Mouse (Mus musculus) frontal cortex, postnatal 14 days (tissue): ENCODE measurements at regions not wholly inside any gene's neighbourhood (a gene's known extent, or its start where the extent isn't known, plus 50 kb on each side); places are given as distances from the start of the nearest gene placed in this dataset.
A peak's percentile ranks its signal among the peaks of the same experiment; 100 is the strongest.

Source experiments
- DNase-seq, 2 experiments: peaks; one replicate each; pipeline ENCODE4 v3.0.0; 2022; ENCODE audit warnings: low spot score in 2 of 2

DNA sequence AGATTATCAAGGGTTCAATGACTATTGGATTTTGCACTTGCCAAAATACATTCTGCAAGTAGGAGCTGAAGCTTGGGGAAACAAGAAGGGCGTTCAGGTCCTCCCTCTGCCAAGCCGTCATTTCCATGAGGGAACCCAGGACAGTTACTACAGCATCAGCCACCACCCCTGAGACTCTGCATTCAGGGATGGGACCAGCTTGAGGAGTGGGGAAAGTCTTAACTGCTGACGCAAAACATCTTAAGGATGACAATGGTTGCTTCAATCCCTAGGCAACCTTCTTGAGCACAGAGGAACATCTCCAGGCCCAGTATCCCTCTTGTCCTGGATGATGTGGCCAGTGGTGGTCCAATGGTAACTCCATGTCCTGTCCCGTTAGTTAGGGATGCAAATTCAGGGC lies 137.2 kb upstream of the Noct start:
- no peak for DNase-seq

DNA sequence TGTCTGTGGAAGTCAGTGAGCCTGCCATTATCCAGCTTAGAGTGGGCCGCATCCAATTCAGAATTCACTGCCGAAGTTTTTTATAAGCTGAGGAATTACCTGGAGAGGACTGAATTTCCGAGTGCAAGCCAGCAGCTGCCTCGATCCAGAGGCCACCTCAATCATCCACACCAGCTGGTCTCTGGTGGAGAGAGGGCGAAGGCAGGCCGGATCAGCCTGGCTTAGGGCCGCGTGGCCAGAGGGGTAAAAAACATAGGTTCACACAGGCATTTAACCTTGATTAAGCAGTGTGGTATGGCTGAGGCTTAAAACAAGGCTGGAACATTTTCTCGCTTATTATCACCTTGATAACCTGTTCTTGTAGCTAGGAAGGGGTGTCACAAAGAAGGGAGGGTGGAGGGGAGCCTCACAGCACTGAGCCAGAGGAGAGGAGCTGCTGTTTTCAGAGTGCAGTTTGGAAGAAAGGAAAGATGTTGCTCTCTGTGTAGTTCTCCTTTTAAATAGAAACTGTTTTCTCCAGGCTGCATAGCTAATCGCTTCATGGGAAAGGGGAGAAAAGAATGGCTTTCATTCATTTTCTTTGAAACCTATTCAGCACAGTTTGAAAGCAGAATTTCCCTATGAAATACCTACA lies 135.1 kb upstream of the Noct start:
- DNase-seq: no peak

DNA sequence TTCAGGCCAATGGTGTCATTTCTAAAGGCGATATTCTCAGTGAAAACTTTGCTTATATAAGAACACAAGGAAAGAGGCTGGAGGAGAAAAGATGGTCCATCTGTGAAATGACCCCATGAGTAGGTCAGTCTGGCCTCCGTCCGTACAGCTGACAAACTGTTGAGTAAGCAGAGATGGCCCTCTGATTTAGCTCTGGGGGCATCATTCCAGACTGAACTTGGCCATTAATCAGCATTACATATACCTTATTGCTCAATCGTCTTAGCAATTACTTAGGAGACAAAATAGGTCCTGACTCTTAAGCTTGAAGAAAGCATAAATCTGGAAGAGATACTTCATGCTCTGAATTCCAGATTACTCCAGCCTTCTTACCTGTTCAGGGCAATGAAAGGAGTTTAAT lies 132.8 kb upstream of the Noct start:
- no peak for DNase-seq

DNA sequence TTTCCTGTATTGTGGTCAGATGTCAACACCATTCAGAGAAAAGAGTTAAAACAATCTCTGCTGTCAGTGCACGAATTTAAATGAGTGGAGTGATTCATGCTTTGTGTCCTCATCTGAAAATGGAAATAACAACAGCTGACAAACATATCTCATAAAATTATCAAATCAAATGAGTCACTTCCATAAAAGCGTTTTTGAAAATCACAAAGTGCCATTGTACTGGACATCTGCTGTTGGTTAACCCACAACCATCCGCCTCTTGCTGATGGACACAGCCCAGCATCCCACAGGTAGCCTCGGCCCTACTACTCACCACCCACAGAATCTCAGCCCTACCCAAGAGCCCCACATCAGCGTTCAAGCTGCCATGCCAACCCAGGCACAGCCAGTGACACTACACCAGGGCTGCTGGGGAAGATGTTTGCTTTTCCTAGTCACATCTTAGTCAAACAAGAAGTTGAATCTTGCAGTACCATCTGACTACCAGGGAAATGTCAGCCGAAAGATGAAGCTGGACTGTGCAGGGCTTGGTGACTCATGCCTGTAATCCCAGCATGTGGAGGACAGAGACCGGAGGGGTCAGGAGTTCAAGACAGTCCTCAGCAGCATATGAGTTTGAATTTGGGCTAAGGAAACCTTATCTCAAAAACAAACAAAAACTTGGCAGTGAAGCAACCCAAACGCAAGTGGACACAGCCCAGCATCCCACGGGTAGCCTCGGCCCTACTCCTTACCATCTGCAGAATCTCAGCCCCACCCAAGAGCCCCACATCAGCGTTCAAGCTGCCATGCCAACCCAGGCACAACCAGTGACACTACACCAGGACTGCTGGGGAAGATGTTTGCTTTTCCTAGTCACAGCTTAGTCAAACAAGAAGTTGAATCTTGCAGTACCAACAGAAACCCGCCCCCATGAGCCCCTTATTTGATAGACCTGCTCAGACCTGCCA lies 131.9 kb upstream of the Noct start:
- no peak for DNase-seq

DNA sequence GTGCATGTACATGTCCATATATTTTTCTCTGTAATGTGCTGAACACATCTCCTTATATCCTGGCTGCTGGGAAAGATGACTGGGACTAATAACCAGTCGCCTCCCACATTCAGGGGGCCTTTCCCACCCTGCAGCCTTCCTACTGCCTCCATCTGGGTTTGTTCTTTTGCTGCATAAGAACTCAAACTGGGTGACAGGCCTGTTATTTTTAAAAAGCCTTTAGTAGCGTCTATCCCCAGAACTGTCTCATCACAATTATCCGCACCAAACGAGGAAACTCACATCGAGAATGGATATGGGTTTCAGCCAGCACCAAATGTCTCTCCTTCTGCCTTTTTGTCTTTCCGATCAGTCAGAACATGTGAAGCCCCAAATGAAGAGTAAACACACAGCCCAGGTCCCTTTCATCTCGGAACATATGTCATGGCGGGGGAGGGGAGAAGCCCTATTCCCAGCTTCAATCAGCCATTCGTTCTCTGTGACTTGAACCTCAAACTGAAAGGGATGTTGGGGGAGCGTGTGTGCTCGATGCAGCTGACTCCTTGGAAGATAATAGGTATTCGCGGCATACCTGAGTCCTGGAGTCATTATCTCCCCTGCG lies 128.3 kb upstream of the Noct start:
- peak; percentile 53 to 61 for DNase-seq

DNA sequence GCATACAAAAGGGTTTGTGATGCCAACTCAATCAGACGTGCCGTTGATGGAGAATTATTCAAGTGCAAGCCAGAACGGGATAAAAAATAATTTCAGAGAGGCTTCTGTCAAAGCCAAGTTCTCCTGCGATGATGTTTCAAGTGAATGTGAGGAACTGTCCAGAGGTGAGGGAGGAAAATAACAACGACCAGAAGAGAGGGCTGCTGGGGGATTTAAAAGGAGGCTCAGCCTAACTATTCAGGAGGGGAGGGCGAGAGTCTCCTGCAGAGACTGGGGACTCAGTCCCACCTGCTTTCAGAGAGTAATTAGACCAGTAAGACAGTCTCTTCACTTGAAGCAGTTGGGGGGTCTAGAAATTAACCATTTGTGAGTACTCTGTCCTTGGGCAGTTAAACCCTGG lies 127.7 kb upstream of the Noct start:
- DNase-seq: no peak

DNA sequence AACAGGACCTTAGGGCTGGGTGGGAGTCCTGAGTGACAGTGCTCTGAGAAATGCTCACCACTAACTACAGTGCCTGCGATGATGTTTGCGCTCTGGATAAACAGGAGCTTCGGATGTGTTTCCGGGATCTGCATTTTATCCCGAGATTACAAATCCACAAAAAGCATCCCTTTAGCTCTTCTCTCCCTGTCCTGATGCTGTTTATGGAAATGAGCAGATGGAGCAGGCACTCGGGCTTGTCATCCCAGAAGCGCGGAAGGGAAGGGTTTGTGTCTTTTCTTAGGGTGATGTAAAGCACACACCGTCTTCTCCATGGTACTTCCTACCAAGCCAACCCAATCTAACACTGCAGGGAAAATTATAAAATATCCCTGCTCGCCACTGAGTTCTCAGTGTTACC lies 126.9 kb upstream of the Noct start:
- peak in 1 of 2 experiments; percentile 39 for DNase-seq

DNA sequence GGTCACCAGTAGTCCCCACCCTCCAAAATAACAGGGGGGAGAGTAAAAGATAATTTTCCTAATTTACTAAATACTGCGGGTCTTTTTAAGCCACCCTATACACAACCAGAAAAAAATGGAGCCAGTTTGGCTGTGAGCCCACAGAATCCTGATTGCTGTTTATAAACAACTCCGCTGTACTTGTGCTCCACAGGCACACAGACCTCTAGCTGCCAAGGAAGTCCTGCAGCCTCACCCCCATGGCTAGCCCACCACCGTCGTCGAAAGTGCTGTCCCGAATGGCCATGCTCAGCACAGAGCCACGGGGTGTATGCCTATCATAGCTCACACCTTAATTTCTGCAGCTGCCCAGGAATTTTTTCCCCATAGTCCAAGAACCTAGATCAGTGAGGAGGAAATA lies 124.3 kb upstream of the Noct start:
- DNase-seq: no peak

DNA sequence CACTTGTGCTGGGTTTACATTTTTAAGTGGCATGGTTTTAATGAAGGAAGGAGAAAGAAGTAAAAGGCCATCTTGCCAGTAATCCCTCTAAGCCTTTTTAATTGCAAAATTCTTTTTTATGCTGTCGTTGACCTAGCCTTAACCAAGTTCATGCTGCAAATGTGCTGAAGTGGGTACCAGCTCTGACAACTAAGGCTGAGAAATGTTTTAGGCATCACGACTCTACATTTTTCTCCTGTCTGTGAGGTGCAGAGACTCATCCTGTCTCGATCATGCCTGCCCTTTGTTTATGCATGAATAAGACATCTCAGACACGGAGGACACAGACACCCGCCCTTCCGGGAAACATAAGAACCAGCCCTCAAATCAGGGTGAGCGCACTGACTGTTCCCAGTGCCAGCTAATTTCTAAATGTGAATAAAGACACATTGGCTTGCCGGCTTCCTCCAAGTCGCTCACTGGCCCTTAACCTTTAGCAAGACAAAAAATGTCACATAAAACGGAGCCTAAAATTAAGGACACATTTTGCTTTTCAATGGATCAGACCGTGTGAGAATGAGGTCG lies 115.5 kb upstream of the Noct start:
- no peak for DNase-seq

DNA sequence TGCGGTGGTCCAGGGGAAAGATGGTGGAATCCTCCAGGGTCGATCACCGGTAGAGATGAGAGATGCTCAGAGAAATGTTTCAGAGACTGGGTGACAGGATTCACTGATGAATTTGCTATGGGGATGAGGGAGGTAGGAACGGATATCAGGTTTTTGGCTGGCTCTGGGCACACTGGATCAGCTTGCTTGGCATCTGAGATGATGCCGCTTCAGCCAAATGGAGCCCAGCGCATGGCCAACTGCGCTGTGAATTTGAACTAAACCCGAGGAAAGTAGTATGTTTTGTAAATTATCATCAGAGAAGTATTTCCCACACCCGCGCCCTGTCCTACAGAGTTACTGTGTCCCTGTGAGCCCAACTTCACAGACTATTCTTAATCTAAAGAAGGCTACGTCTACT lies 113.0 kb upstream of the Noct start:
- DNase-seq: no peak

DNA sequence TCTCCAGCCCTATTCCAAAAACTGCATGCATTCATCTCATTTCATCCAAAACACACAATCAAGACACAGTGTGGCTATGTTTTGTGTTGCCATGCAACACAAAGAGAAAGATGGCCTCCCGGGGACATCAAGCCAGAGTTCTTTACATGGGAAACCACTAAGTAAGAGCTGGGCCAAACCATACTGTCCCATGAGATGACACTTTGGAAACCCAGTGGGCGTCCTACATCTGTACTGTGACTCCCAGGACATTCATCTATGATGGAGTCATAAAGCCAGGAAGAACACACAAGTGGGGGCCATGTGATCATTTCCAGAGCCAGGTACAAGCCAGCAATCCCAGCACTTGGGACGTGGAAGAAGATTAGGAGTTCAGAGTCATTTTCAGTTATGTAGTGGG lies 111.9 kb upstream of the Noct start:
- no peak for DNase-seq

DNA sequence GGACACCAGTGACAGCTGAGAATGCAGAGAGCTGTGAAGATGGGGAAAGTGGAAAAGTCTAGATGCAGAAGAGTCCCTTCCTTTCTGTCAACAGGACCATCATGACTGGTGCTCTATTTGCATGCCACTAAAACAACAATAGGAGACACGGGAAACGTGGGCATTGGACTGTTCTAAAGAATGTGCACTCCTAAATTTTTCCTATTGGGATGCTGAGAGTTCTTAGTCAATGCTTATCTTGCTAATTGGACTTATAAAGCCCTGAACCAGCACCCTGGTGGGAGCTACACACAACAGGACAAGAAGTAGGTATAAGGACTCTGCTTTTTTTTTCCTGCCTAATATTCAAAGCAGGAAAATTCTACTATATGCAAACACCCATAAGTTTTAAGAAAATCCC lies 108.3 kb upstream of the Noct start:
- DNase-seq: no peak

DNA sequence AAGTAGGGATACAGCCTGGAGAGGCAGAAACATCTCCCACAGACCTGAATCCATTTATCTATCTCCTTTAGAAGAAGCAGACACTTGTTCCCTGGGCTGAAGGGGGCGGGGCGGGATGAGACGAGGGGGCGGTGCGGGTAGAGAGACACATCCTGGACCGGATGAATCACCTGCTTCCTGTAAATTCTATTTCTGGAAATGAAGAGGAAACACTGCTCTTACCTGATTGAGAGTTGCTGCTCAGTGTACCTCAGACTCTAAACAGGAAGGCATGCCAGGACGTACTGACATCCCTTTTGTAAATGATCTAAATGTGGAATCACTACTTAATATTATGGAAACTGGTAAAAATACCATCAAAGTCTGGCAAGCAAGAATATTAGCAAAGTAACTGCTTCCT lies 105.5 kb upstream of the Noct start:
- DNase-seq: no peak

DNA sequence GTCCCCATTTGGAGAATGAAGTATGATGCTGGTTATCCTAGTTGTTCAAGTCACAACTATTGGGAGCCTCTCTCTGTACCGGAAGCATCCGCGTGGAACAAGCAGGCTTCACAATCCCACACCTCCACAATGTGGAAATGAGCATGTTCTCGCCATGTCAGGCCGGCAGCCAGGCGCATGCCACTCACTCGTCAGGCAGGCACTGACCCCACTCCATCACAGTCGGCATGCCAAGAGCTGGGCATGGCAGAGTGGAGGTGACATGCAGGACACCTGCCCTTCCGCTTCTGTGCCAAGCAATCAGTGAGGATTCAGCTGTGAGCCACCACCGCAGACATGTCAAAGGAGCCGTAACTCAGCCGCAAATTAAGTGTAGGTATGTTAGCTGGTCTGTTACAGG lies 103.7 kb upstream of the Noct start:
- DNase-seq: no peak

DNA sequence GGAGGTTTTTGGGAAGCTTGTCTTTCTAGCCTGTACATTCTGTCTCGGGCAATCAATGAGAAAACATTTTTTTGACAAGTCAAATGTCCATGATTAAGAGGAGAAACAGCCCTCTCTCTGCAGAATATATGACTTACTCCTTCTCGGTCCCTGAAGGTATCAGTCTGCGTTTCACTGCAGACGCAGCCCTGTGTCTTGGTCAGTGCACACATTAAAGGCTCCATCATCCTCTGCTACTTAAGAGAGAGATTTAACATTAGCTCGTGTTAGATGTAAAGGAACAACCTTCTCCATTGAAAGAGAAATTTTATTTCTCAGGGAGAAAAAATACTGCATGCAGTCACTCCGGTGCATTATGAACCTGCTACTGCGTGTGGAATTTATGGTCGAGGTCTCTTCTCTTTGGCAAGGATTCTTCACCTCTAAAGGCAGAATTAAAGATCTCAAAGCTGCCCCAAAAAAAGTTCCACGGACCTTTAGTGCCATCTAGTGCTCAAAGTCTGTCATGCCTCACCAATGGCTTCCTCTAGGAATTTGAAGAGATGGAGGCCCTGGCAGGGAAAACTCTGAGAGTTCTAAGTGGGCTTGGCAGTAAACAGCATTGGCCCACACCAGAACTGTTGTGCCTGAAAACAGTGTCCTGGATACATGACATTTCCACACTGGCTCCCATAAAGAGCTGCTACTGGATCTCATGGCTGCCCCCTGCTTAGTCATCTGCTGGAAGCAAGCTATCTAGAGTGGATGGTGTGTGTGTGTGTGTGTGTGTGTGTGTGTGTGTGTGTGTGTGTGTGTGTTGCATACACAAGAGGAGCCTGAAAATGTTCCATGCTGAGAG lies 102.3 kb upstream of the Noct start:
- DNase-seq: peak; percentile 53 to 75

DNA sequence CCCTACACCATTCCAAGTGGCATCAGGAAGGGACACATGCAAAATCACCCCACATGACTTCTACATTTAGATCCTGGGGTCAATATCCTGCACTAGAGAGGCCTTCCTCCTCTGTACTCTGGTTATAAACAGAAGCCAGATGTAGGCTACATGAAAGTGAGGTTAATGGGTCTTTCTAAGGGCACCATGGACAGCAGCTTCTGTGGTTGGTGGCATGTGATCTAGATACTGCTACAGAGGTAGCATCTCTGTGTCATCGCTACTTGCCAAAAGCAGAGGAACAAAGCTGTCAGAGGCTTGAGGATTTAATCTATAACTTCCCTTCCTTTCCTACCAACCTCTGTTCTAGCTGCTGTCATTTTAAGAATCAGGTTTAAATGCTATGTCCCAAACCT lies 101.7 kb upstream of the Noct start:
- no peak for DNase-seq

DNA sequence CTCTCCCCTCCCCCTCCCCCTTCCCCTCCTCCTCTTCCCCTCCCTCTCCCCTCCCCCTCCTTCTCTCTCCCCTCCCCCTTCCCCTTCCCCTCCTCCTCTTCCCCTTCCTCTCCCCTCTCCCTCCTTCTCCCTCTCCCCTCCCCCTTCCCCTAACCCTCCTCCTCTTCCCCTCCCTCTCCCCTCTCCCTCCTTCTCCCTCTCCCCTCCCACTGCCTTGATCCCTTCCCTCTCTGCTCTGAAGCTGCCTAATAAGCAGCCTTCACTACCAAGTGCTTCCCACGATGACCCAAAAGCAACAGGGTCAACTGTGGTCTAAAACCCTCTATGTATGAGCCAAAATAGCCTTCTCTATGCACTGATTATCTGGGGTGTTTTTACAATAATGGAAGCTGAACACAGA lies 96.4 kb upstream of the Noct start:
- no peak for DNase-seq

DNA sequence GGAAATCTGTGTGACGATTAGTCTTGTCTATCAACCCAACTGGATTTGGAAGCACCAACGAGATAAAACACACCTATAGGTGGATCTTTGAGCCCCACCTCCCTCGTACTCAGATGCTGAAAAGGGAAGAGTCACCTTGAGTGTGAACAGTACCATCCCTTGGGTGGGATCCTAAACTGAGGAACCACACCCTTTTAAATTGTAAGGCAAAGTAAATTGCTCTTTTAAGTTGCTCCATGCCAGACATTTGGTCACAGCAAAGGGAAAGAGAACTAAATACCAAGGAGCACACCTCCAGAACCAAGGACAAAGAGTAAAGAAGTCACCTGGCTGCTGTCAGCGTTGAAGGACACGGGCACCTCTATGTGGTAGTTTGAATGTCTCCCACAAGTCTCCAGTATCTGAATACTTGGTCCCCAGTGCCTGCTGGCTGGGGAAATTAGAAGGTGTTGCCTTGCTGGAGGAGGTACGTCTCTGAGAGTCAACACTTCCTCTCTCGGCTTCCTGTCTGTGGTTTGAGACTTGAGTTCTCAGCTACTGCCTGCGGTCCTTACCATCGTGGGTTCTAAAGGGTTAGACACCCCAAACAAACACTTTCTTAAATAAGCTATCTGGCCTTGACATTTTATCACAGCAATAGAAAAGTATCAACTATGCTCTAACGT lies 95.6 kb upstream of the Noct start:
- DNase-seq: no peak

DNA sequence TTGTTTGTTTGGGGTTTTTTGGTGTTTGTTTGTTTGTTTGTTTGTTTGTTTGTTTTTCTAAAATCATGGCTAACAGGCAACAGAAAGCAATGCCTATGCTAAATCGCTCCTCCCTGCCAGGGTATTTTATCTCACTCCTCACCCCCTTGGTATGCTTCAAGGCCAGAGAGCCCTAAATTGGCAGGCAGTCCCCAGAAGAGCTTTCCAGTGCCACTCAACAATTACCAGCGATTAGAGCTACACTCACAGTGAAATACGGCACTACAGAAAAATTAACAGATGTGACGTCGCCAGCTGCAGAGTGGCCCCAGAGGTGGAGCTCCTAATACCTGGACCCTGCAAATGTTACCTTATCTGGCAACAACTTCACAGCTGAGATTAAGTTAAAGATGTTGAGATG lies 93.5 kb upstream of the Noct start:
- no peak for DNase-seq

DNA sequence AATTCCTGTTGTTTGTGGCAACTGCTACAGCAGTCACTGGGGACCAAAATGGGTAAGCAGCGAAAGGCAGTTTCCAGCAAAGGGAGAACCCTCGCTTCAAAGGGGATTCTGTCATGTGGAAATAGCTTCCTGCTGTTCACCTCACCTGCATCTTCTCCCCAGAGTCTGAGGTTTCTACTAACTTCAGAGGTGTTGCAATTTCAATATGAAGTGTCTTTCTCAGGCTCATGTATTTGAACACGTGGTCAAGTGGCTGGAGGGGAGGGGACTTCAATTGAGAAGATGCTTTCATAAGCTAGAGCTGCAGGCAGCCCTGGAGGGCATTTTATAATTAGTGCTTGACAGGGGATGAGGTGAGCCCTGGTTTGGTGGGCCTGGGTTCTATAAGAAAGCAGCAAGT lies 92.9 kb upstream of the Noct start:
- DNase-seq: no peak

DNA sequence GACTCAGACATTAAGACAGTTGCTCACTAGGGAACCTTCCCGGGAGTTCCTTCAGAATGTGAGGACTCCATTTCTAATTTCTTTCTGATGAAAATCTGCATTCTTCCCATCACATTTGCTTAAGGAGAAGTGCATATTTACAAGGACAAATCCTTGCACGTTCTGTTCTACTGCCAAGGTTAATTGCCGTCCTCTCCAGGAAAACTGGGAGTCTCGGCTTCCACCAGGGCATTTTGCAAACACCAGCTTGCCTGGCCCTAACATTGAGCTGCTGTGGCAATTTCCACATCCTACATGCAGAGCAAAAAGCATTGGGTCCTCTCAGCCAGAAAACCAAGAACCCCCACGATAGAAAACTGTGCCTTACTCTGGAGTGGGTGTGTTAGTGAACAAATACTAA lies 91.5 kb upstream of the Noct start:
- DNase-seq: no peak
